Mouse (Mus musculus): ENCODE data around the gene Cbfa2t2.

GRCm38 (mm10) chr2:154522334-154522733 lies 86.1 kb downstream of the Cbfa2t2 start:
- TF ChIP-seq POLR2A (IDR thresholded peaks at IDR 0.05; ENCODE audit: low read depth, low read length) (no peak), CTCF (IDR thresholded peaks at IDR 0.05; ENCODE audit: extremely low read depth, insufficient read depth, insufficient read length, insufficient replicate concordance) (no peak)
